Mouse (Mus musculus) cerebellum, adult 9-11 months (tissue): Measurements from ENCODE around the gene Efcc1.

Experiments used
- DNase-seq: peaks from one replicate; pipeline ENCODE4 v3.0.0; 2022

The Efcc1 gene

GRCm38 (mm10) chr6:87779174-87780165 is 48.8 kb downstream of the Efcc1 start:
- no peak for DNase-seq

GRCm38 (mm10) chr6:87780546-87781301 is 50.1 kb downstream of the Efcc1 start:
- DNase-seq, result no peak

- DNase-seq, result no peak
Measured at GRCm38 (mm10) chr6:87784033-87784432, 53.4 kb downstream of the Efcc1 start.

- DNase-seq, result no peak
Measured at GRCm38 (mm10) chr6:87786621-87787020, 56.0 kb downstream of the Efcc1 start.

GRCm38 (mm10) chr6:87787108-87787890 is 56.6 kb downstream of the Efcc1 start:
- DNase-seq, result no peak

- DNase-seq, result no peak
Measured at GRCm38 (mm10) chr6:87788266-87788895, 57.7 kb downstream of the Efcc1 start.

- peak; percentile 41 for DNase-seq
Measured at GRCm38 (mm10) chr6:87788896-87789587, 58.4 kb downstream of the Efcc1 start.

GRCm38 (mm10) chr6:87789791-87790190 is 59.1 kb downstream of the Efcc1 start:
- no peak for DNase-seq

GRCm38 (mm10) chr6:87790779-87791480 is 60.3 kb downstream of the Efcc1 start:
- peak; percentile 59 for DNase-seq

- DNase-seq, result peak; percentile 62
Measured at GRCm38 (mm10) chr6:87791826-87792225, 61.2 kb downstream of the Efcc1 start.

GRCm38 (mm10) chr6:87793821-87794510 is 63.3 kb downstream of the Efcc1 start:
- DNase-seq, result peak; percentile 86

- DNase-seq, result peak; percentile 81
Measured at GRCm38 (mm10) chr6:87795385-87796150, 64.9 kb downstream of the Efcc1 start.

- no peak for DNase-seq
Measured at GRCm38 (mm10) chr6:87796251-87796880, 65.7 kb downstream of the Efcc1 start.

- DNase-seq, result no peak
Measured at GRCm38 (mm10) chr6:87797321-87797720, 66.7 kb downstream of the Efcc1 start.

- no peak for DNase-seq
Measured at GRCm38 (mm10) chr6:87799576-87799975, 68.9 kb downstream of the Efcc1 start.

GRCm38 (mm10) chr6:87802462-87802861 is 71.8 kb downstream of the Efcc1 start:
- DNase-seq, result no peak

- no peak for DNase-seq
Measured at GRCm38 (mm10) chr6:87804036-87804435, 73.4 kb downstream of the Efcc1 start.

- no peak for DNase-seq
Measured at GRCm38 (mm10) chr6:87804886-87805285, 74.2 kb downstream of the Efcc1 start.

- no peak for DNase-seq
Measured at GRCm38 (mm10) chr6:87805448-87805847, 74.8 kb downstream of the Efcc1 start.
